Mouse (Mus musculus): Measurements from ENCODE around the gene Tmem41b. TPM values are rescaled to one million over a fixed set of nuclear protein-coding genes. Genes with fewer than 3 reads are reported as not detected.

Gene Tmem41b
- total and polyA plus RNA-seq, 2 experiments from 2014 or later, result 56.9 to 59.6 TPM

- peak within 1 kb of the TSS; percentile 69 for H3K4me2 ChIP-seq (ENCODE audit: low read depth, low read length)
- no peaks in the 10 kb centered on the region for H3K27me3 ChIP-seq (ENCODE audit: insufficient read depth, low read length)
- WGBS, result 1% methylated on average over 48 of the region's 48 CpGs
- H3K36me3 ChIP-seq (ENCODE audit: insufficient read depth, low read length), result no peaks in the 10 kb centered on the region
- H3K9ac ChIP-seq (replicated peaks; ENCODE audit: low read length), result peak within 1 kb of the TSS; percentile 98
- peak within 1 kb of the TSS; percentile 93 for H3K27ac ChIP-seq
- peak within 1 kb of the TSS; percentile 98 for H3K4me3 ChIP-seq (ENCODE audit: low read length)
- peaks cover 3% of the 10 kb centered on the region; the same call in 1 of the 2 replicates for H3K4me1 ChIP-seq (ENCODE audit: insufficient read depth, low read length)
- peak; percentile 96 for DNase-seq (ENCODE audit: low spot score)
- H3K9me3 ChIP-seq (ENCODE audit: low read length), result no peaks in the 10 kb centered on the region
- peak; percentile 14; the same call in 1 of the 2 replicates for TF ChIP-seq CTCF (IDR thresholded peaks at IDR 0.05; ENCODE audit: low read depth)
- peak; percentile 97 for ATAC-seq
Observed at GRCm38 (mm10) chr7:110018117-110018630, 31.4 kb upstream of the Tmem41b start, which contains the start of gene Ipo7. Gene Ipo7 (plus strand): TSS chr7:110018274.

DNA sequence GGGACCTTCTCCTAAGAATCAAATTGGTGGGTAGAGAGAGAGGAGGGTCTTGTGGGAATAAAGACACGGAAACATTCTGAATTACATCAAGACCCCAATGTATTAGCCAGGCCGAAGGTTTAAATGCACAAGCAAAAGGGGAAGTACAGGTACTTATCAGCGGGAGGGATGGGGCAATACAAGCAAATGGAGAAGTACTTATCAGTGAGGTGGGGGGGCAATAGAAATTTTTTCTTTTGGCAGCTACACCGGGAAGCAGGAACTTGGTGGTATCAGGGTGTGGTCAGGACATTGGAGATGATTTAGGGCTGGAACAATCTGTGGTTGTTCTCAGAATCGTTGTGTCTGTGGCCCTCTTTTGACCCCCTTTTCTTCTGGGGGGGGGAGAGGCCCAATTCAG lies 27.5 kb upstream of the Tmem41b start:
- H3K4me1 ChIP-seq (ENCODE audit: insufficient read depth, low read length), result 0 out of 2 replicates have a peak, but pooled peaks cover 3% of the 10 kb centered on the region
- no peaks in the 10 kb centered on the region for H3K36me3 ChIP-seq (ENCODE audit: insufficient read depth, low read length)
- WGBS, result 85% methylated on average over 5 of the region's 5 CpGs
- no peak overlapping the region for H3K4me3 ChIP-seq (ENCODE audit: low read length)
- no peak for TF ChIP-seq CTCF (IDR thresholded peaks at IDR 0.05; ENCODE audit: low read depth)
- H3K9ac ChIP-seq (replicated peaks; ENCODE audit: low read length), result no peak overlapping the region
- no peaks in the 10 kb centered on the region for H3K9me3 ChIP-seq (ENCODE audit: low read length)
- no peaks in the 10 kb centered on the region for H3K27me3 ChIP-seq (ENCODE audit: insufficient read depth, low read length)
- no peak for DNase-seq (ENCODE audit: low spot score)
- no peak overlapping the region for H3K4me2 ChIP-seq (ENCODE audit: low read depth, low read length)
- H3K27ac ChIP-seq, result no peak overlapping the region
- ATAC-seq, result no peak

DNA sequence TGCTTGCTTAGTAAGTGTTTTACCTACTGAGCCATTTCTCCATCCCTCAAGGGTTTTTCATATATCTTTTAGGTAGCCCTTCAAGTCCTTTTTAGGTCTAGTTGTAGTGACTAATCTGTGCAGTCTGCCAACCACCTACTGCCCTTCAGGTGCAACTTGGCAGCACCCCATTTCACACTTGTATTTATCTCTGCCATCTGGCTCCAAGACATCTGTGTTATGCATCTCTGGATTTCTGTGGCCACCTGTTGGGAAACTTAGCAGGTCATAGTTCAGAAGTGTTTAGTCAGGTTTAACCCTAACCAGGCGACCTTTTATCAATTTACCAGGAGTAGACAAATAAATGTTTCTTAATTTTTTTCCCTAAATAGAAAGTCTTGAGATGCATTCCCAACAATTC lies 24.7 kb upstream of the Tmem41b start:
- no peak overlapping the region for H3K27ac ChIP-seq
- ATAC-seq (no peak), DNase-seq (ENCODE audit: low spot score) (no peak)
- no peak for TF ChIP-seq CTCF (IDR thresholded peaks at IDR 0.05; ENCODE audit: low read depth)
- 65% methylated on average over 1 of the region's 1 CpGs for WGBS
- no peak overlapping the region for H3K9ac ChIP-seq (replicated peaks; ENCODE audit: low read length)
- no peak overlapping the region for H3K4me3 ChIP-seq (ENCODE audit: low read length)
- no peaks in the 10 kb centered on the region for H3K36me3 ChIP-seq (ENCODE audit: insufficient read depth, low read length)
- H3K9me3 ChIP-seq (ENCODE audit: low read length), result no peaks in the 10 kb centered on the region
- H3K4me2 ChIP-seq (ENCODE audit: low read depth, low read length), result no peak overlapping the region
- H3K27me3 ChIP-seq (ENCODE audit: insufficient read depth, low read length), result no peaks in the 10 kb centered on the region
- no peaks in the 10 kb centered on the region for H3K4me1 ChIP-seq (ENCODE audit: insufficient read depth, low read length)

- WGBS, result 90% methylated on average over 6 of the region's 6 CpGs
- Histone ChIP-seq H3K4me1 (ENCODE audit: insufficient read depth, low read length) (no peaks in the 10 kb centered on the region), H3K36me3 (ENCODE audit: insufficient read depth, low read length) (no peaks in the 10 kb centered on the region), H3K27me3 (ENCODE audit: insufficient read depth, low read length) (no peaks in the 10 kb centered on the region), H3K9me3 (ENCODE audit: low read length) (no peaks in the 10 kb centered on the region), H3K9ac (replicated peaks; ENCODE audit: low read length) (no peak overlapping the region), H3K4me2 (ENCODE audit: low read depth, low read length) (no peak overlapping the region), H3K4me3 (ENCODE audit: low read length) (no peak overlapping the region), H3K27ac (no peak overlapping the region)
- ATAC-seq, result no peak
- TF ChIP-seq CTCF (IDR thresholded peaks at IDR 0.05; ENCODE audit: low read depth), result no peak
- DNase-seq (ENCODE audit: low spot score), result no peak
Observed at GRCm38 (mm10) chr7:110009084-110009483, 22.4 kb upstream of the Tmem41b start.

DNA sequence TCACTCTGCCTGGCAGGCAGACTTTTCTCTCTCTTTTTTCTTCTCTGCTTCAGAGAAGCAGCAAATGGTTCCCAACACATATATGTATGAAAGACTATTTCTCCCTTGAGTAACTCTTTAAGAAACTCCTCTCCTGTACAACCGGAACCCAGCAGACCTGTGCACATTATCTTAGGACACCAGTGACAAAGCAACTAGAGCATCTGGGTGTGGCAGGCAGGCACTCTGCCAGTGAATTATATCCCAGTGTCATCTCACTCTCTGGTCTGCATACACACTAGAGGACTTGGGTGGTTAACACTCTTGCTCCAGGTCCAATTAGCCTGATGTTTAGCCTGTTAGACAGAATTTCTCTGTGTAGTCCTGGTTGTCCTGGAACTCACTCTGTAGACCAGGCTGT lies 21.8 kb upstream of the Tmem41b start:
- Histone ChIP-seq H3K4me2 (ENCODE audit: low read depth, low read length) (no peak overlapping the region), H3K27me3 (ENCODE audit: insufficient read depth, low read length) (no peaks in the 10 kb centered on the region), H3K9me3 (ENCODE audit: low read length) (no peaks in the 10 kb centered on the region), H3K36me3 (ENCODE audit: insufficient read depth, low read length) (no peaks in the 10 kb centered on the region), H3K9ac (replicated peaks; ENCODE audit: low read length) (no peak overlapping the region), H3K4me1 (ENCODE audit: insufficient read depth, low read length) (no peaks in the 10 kb centered on the region), H3K27ac (no peak overlapping the region), H3K4me3 (ENCODE audit: low read length) (no peak overlapping the region)
- 97% methylated on average over 1 of the region's 1 CpGs for WGBS
- DNase-seq (ENCODE audit: low spot score) (no peak), ATAC-seq (no peak)
- TF ChIP-seq CTCF (IDR thresholded peaks at IDR 0.05; ENCODE audit: low read depth), result no peak

DNA sequence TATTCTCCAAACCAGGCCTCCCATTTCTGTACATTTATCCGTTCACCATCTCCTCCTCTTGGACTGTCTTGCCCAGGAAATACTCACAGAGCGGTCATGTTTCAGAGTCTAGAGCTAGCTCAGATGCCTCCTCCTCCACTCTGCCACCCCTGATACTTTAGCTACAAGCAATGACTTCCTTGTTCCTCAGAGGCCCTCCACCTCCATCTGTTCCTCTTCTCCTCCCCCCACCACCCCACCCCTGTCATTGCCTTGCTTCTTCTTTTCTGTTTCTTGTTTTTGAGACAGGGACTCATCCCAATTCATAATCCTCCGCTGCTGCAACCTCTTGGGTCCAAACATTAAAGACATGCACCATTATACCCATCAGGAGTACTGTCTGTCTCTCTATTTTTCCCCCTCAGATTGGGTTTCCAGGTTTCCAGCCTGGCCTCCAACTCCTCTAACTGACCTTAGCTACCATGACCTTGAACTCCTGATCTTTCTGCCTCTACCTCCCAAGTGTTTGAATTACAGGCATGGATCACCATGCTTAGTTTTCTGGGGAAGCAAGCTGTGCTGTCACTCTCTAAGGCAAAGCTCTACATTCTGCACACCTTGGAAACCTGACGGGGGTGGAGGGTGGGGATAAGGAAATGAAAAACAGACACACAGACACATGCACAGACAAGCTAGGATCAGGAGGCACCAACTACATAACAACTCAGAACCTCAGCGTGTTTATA lies 19.9 kb upstream of the Tmem41b start:
- Histone ChIP-seq H3K36me3 (ENCODE audit: insufficient read depth, low read length) (no peaks in the 10 kb centered on the region), H3K4me3 (ENCODE audit: low read length) (no peak overlapping the region), H3K27ac (no peak overlapping the region), H3K27me3 (ENCODE audit: insufficient read depth, low read length) (no peaks in the 10 kb centered on the region), H3K9me3 (ENCODE audit: low read length) (no peaks in the 10 kb centered on the region), H3K4me2 (ENCODE audit: low read depth, low read length) (no peak overlapping the region), H3K4me1 (ENCODE audit: insufficient read depth, low read length) (no peaks in the 10 kb centered on the region), H3K9ac (replicated peaks; ENCODE audit: low read length) (no peak overlapping the region)
- ATAC-seq (no peak), DNase-seq (ENCODE audit: low spot score) (no peak)
- 79% methylated on average over 5 of the region's 5 CpGs for WGBS
- no peak for TF ChIP-seq CTCF (IDR thresholded peaks at IDR 0.05; ENCODE audit: low read depth)

DNA sequence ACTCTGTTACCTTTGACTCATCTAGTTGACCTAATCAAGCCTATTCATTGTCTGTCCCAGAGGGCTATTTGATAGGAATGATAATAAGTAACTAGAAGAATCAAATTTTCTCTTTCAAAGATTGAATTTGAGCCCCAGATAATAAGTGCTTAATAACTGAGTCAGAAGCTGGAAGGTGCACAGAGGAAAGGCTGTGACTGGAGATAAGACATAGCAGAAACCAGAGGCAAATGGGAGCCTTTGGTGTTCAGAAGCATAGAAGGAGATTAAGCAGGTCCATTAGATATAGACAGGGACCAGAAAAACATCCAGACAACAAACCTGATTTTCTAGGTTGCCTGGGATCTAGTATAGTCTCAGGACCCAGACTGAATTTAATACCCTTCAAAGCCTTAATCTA lies 19.2 kb upstream of the Tmem41b start:
- Histone ChIP-seq H3K4me3 (ENCODE audit: low read length) (no peak overlapping the region), H3K36me3 (ENCODE audit: insufficient read depth, low read length) (no peaks in the 10 kb centered on the region), H3K27me3 (ENCODE audit: insufficient read depth, low read length) (no peaks in the 10 kb centered on the region), H3K9me3 (ENCODE audit: low read length) (no peaks in the 10 kb centered on the region), H3K4me2 (ENCODE audit: low read depth, low read length) (no peak overlapping the region), H3K27ac (no peak overlapping the region), H3K4me1 (ENCODE audit: insufficient read depth, low read length) (no peaks in the 10 kb centered on the region), H3K9ac (replicated peaks; ENCODE audit: low read length) (no peak overlapping the region)
- ATAC-seq, result no peak
- DNase-seq (ENCODE audit: low spot score), result no peak
- no peak for TF ChIP-seq CTCF (IDR thresholded peaks at IDR 0.05; ENCODE audit: low read depth)
